Mouse (Mus musculus): ENCODE data around the gene Pfn2. TPM values are rescaled to one million over a fixed set of nuclear protein-coding genes. Genes with fewer than 3 reads are reported as not detected.

Pfn2 gene
- polyA plus RNA-seq (2012; rRNA removed), result 131 and 143 TPM in 2 replicates
- 146 and 168 TPM in 2 replicates for polyA plus RNA-seq (2014; fragmentation: Nextera tagmentation; extraction: Ambion mirVana)

GRCm38 (mm10) chr3:57847760-57848185 lies at the start of gene Pfn2:
Gene Pfn2 (minus strand): TSS chr3:57848079.
- Histone ChIP-seq H3K4me1 (ENCODE audit: control insufficient read depth, insufficient read depth, low read length) (peaks cover 8% of the 10 kb centered on the region), H3K9me3 (ENCODE audit: control insufficient read depth, low read length) (no peaks in the 10 kb centered on the region), H3K4me3 (replicated peaks; ENCODE audit: low read length) (peak within 1 kb of the TSS; percentile 91), H3K36me3 (ENCODE audit: control insufficient read depth, insufficient read depth, low read length) (peaks cover 12% of the 10 kb centered on the region), H3K4me2 (replicated peaks; ENCODE audit: low read depth, low read length, severe bottlenecking) (peak within 1 kb of the TSS; percentile 71), H3K9ac (ENCODE audit: low read depth, low read length, severe bottlenecking) (peak within 1 kb of the TSS; percentile 86), H3K27ac (replicated peaks; ENCODE audit: low read depth, low read length) (peak within 1 kb of the TSS; percentile 93), H3K27me3 (ENCODE audit: control insufficient read depth, insufficient read depth, low read length) (no peaks in the 10 kb centered on the region)
- peak; percentile 70 for DNase-seq (ENCODE audit: low spot score)
- 0% methylated on average over 22 of the region's 52 CpGs for WGBS
- TF ChIP-seq POLR2A (IDR thresholded peaks at IDR 0.05; ENCODE audit: borderline replicate concordance, extremely low read depth, insufficient read depth, insufficient read length), result no peak
- peak; percentile 88 for ATAC-seq (ENCODE audit: low FRiP score, low read depth)

- Histone ChIP-seq H3K4me1 (ENCODE audit: control insufficient read depth, insufficient read depth, low read length) (no peaks in the 10 kb centered on the region), H3K27me3 (ENCODE audit: control insufficient read depth, insufficient read depth, low read length) (no peaks in the 10 kb centered on the region), H3K27ac (replicated peaks; ENCODE audit: low read depth, low read length) (no peak overlapping the region), H3K4me3 (replicated peaks; ENCODE audit: low read length) (no peak overlapping the region), H3K4me2 (replicated peaks; ENCODE audit: low read depth, low read length, severe bottlenecking) (no peak overlapping the region), H3K9me3 (ENCODE audit: control insufficient read depth, low read length) (no peaks in the 10 kb centered on the region), H3K36me3 (ENCODE audit: control insufficient read depth, insufficient read depth, low read length) (no peaks in the 10 kb centered on the region), H3K9ac (ENCODE audit: low read depth, low read length, severe bottlenecking) (no peak overlapping the region)
- no peak for TF ChIP-seq POLR2A (IDR thresholded peaks at IDR 0.05; ENCODE audit: borderline replicate concordance, extremely low read depth, insufficient read depth, insufficient read length)
- DNase-seq (ENCODE audit: low spot score), result no peak
- 70% methylated on average over 3 of the region's 3 CpGs for WGBS
- ATAC-seq (ENCODE audit: low FRiP score, low read depth), result no peak
Measured at GRCm38 (mm10) chr3:57882945-57883344, 35.1 kb upstream of the Pfn2 start.

GRCm38 (mm10) chr3:57846912-57847759 lies 743 bp downstream of the Pfn2 start:
- peak; percentile 87 for ATAC-seq (ENCODE audit: low FRiP score, low read depth)
- under 1% methylated on average over 64 of the region's 104 CpGs for WGBS
- Histone ChIP-seq H3K27me3 (ENCODE audit: control insufficient read depth, insufficient read depth, low read length) (no peaks in the 10 kb centered on the region), H3K27ac (replicated peaks; ENCODE audit: low read depth, low read length) (peak overlapping the region; percentile 93), H3K36me3 (ENCODE audit: control insufficient read depth, insufficient read depth, low read length) (peaks cover 19% of the 10 kb centered on the region), H3K9me3 (ENCODE audit: control insufficient read depth, low read length) (no peaks in the 10 kb centered on the region), H3K4me1 (ENCODE audit: control insufficient read depth, insufficient read depth, low read length) (peaks cover 8% of the 10 kb centered on the region), H3K9ac (ENCODE audit: low read depth, low read length, severe bottlenecking) (peak overlapping the region; percentile 86), H3K4me2 (replicated peaks; ENCODE audit: low read depth, low read length, severe bottlenecking) (peak overlapping the region; percentile 71), H3K4me3 (replicated peaks; ENCODE audit: low read length) (peak overlapping the region; percentile 91)
- no peak for TF ChIP-seq POLR2A (IDR thresholded peaks at IDR 0.05; ENCODE audit: borderline replicate concordance, extremely low read depth, insufficient read depth, insufficient read length)
- peak; percentile 69 for DNase-seq (ENCODE audit: low spot score)

GRCm38 (mm10) chr3:57846662-57846911 lies 1.3 kb downstream of the Pfn2 start:
- DNase-seq (ENCODE audit: low spot score), result peak; percentile 52
- Histone ChIP-seq H3K4me1 (ENCODE audit: control insufficient read depth, insufficient read depth, low read length) (peaks cover 8% of the 10 kb centered on the region), H3K4me2 (replicated peaks; ENCODE audit: low read depth, low read length, severe bottlenecking) (peak overlapping the region; percentile 71), H3K4me3 (replicated peaks; ENCODE audit: low read length) (peak overlapping the region; percentile 91), H3K36me3 (ENCODE audit: control insufficient read depth, insufficient read depth, low read length) (peaks cover 22% of the 10 kb centered on the region), H3K9me3 (ENCODE audit: control insufficient read depth, low read length) (no peaks in the 10 kb centered on the region), H3K9ac (ENCODE audit: low read depth, low read length, severe bottlenecking) (peak overlapping the region; percentile 86), H3K27me3 (ENCODE audit: control insufficient read depth, insufficient read depth, low read length) (no peaks in the 10 kb centered on the region), H3K27ac (replicated peaks; ENCODE audit: low read depth, low read length) (peak overlapping the region; percentile 93)
- WGBS, result 2% methylated on average over 9 of the region's 9 CpGs
- no peak for ATAC-seq (ENCODE audit: low FRiP score, low read depth)
- TF ChIP-seq POLR2A (IDR thresholded peaks at IDR 0.05; ENCODE audit: borderline replicate concordance, extremely low read depth, insufficient read depth, insufficient read length), result no peak

- Histone ChIP-seq H3K4me2 (replicated peaks; ENCODE audit: low read depth, low read length, severe bottlenecking) (peak overlapping the region; percentile 71), H3K9ac (ENCODE audit: low read depth, low read length, severe bottlenecking) (peak overlapping the region; percentile 86), H3K27ac (replicated peaks; ENCODE audit: low read depth, low read length) (no peak overlapping the region), H3K9me3 (ENCODE audit: control insufficient read depth, low read length) (no peaks in the 10 kb centered on the region), H3K4me1 (ENCODE audit: control insufficient read depth, insufficient read depth, low read length) (peaks cover 8% of the 10 kb centered on the region), H3K4me3 (replicated peaks; ENCODE audit: low read length) (peak overlapping the region; percentile 91), H3K36me3 (ENCODE audit: control insufficient read depth, insufficient read depth, low read length) (peaks cover 26% of the 10 kb centered on the region), H3K27me3 (ENCODE audit: control insufficient read depth, insufficient read depth, low read length) (no peaks in the 10 kb centered on the region)
- DNase-seq (ENCODE audit: low spot score) (peak; percentile 59), ATAC-seq (ENCODE audit: low FRiP score, low read depth) (no peak)
- TF ChIP-seq POLR2A (IDR thresholded peaks at IDR 0.05; ENCODE audit: borderline replicate concordance, extremely low read depth, insufficient read depth, insufficient read length), result no peak
- WGBS, result 14% methylated on average over 11 of the region's 11 CpGs
Measured at GRCm38 (mm10) chr3:57845786-57846661, 1.9 kb downstream of the Pfn2 start.
